Mouse (Mus musculus): Measurements from ENCODE around the gene Myzap.

- TF ChIP-seq FLI1 (IDR thresholded peaks at IDR 0.05; ENCODE audit: low read length): no peak
- TF ChIP-seq GATA1 (IDR thresholded peaks at IDR 0.05; ENCODE audit: borderline replicate concordance, low read length): no peak
These were observed 116.6 kb downstream of the Myzap start for GRCm38 (mm10) chr9:71475536-71475935.
